Mouse (Mus musculus): Measurements from ENCODE around the gene Kl. TPM values are rescaled to one million over a fixed set of nuclear protein-coding genes. Genes with fewer than 3 reads are reported as not detected.

Gene Kl
- polyA plus RNA-seq, 1 experiment from 2014 or later, result 0.46 TPM

GRCm38 (mm10) chr5:151026069-151026468, 73.7 kb downstream of the Kl start:
- no peak for ATAC-seq (replicated peaks; ENCODE audit: insufficient number of reproducible peaks, low FRiP score, low TSS enrichment)
- no peak overlapping the region for H3K27ac ChIP-seq (ENCODE audit: low read depth, low read length)
- no peak overlapping the region for H3K4me3 ChIP-seq (ENCODE audit: low read depth, low read length)
- H3K27me3 ChIP-seq (ENCODE audit: control insufficient read depth, insufficient read depth, low read length), result no peaks in the 10 kb centered on the region
- 60% methylated on average over 4 of the region's 4 CpGs for WGBS (ENCODE audit: insufficient replicate concordance)
- no peaks in the 10 kb centered on the region for H3K9me3 ChIP-seq (replicated peaks; ENCODE audit: control insufficient read depth, low read length)
- H3K4me1 ChIP-seq (ENCODE audit: control insufficient read depth, insufficient read depth, low read length), result peaks cover 4% of the 10 kb centered on the region; the same call in 1 of the 2 replicates
- H3K36me3 ChIP-seq (ENCODE audit: control insufficient read depth, insufficient read depth, low read length), result no peaks in the 10 kb centered on the region
- no peak overlapping the region for H3K4me2 ChIP-seq
- H3K9ac ChIP-seq (ENCODE audit: low read depth, low read length), result no peak overlapping the region

- WGBS (ENCODE audit: insufficient replicate concordance), result 62% methylated on average over 7 of the region's 7 CpGs
- H3K36me3 ChIP-seq (ENCODE audit: control insufficient read depth, insufficient read depth, low read length), result no peaks in the 10 kb centered on the region
- H3K27me3 ChIP-seq (ENCODE audit: control insufficient read depth, insufficient read depth, low read length), result no peaks in the 10 kb centered on the region
- H3K9ac ChIP-seq (ENCODE audit: low read depth, low read length), result no peak overlapping the region
- ATAC-seq (replicated peaks; ENCODE audit: insufficient number of reproducible peaks, low FRiP score, low TSS enrichment), result no peak
- H3K4me2 ChIP-seq, result no peak overlapping the region
- no peak overlapping the region for H3K27ac ChIP-seq (ENCODE audit: low read depth, low read length)
- H3K4me3 ChIP-seq (ENCODE audit: low read depth, low read length), result no peak overlapping the region
- no peaks in the 10 kb centered on the region for H3K9me3 ChIP-seq (replicated peaks; ENCODE audit: control insufficient read depth, low read length)
- peaks cover 4% of the 10 kb centered on the region; the same call in 1 of the 2 replicates for H3K4me1 ChIP-seq (ENCODE audit: control insufficient read depth, insufficient read depth, low read length)
Measured at GRCm38 (mm10) chr5:151027171-151027570, 74.8 kb downstream of the Kl start.

- no peaks in the 10 kb centered on the region for H3K27me3 ChIP-seq (ENCODE audit: control insufficient read depth, insufficient read depth, low read length)
- no peak overlapping the region for H3K4me3 ChIP-seq (ENCODE audit: low read depth, low read length)
- no peak overlapping the region for H3K9ac ChIP-seq (ENCODE audit: low read depth, low read length)
- H3K4me2 ChIP-seq, result no peak overlapping the region
- 70% methylated on average over 6 of the region's 6 CpGs for WGBS (ENCODE audit: insufficient replicate concordance)
- no peaks in the 10 kb centered on the region for H3K36me3 ChIP-seq (ENCODE audit: control insufficient read depth, insufficient read depth, low read length)
- H3K9me3 ChIP-seq (replicated peaks; ENCODE audit: control insufficient read depth, low read length), result no peaks in the 10 kb centered on the region
- no peaks in the 10 kb centered on the region for H3K4me1 ChIP-seq (ENCODE audit: control insufficient read depth, insufficient read depth, low read length)
- no peak for ATAC-seq (replicated peaks; ENCODE audit: insufficient number of reproducible peaks, low FRiP score, low TSS enrichment)
- H3K27ac ChIP-seq (ENCODE audit: low read depth, low read length), result no peak overlapping the region
Measured at GRCm38 (mm10) chr5:151028906-151029305, 76.5 kb downstream of the Kl start.

DNA sequence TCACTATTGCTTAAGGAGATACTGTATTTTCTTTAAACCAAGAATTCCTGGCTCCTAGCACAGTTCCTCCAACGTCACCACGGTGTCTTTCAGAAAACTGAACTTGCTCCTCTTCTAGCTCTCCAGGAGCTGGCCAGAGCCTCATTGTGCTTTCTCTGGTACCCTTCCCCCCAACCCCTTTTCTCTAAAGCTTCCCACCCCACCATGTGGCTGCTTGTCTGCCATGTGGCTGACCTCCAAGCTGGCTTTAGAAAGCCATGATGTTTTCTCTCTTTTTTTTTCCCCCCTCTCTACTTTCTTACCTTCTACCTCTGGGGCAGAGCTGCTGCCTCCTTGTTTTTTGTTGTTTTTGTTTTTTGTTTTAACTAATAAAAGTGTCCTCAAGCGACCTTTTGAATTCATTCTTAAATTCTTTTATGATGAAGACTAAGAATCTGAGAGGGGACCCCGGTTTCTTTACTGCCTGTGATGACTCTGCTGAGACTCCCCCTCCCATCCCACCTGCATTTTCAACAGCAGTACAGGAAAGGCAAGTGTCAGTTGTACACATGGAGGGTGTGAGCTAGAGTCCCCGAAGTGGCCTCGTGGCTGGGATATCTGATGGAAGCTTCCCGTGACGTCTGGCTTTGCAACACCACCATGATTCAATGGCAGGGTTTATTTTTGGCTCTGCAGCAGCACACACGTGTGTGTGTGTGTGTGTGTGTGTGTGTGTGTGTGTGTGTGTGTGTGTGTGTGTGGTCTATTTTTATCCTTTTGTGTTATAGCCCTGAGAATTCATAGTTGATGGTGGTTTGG, 82.5 kb downstream of the Kl start:
- no peak for ATAC-seq (replicated peaks; ENCODE audit: insufficient number of reproducible peaks, low FRiP score, low TSS enrichment)
- H3K4me1 ChIP-seq (ENCODE audit: control insufficient read depth, insufficient read depth, low read length), result no peaks in the 10 kb centered on the region
- WGBS (ENCODE audit: insufficient replicate concordance), result 50% methylated on average over 9 of the region's 9 CpGs
- no peak overlapping the region for H3K4me2 ChIP-seq
- H3K36me3 ChIP-seq (ENCODE audit: control insufficient read depth, insufficient read depth, low read length), result peaks cover 3% of the 10 kb centered on the region; the same call in 1 of the 2 replicates
- no peak overlapping the region for H3K4me3 ChIP-seq (ENCODE audit: low read depth, low read length)
- H3K27me3 ChIP-seq (ENCODE audit: control insufficient read depth, insufficient read depth, low read length), result no peaks in the 10 kb centered on the region
- H3K9ac ChIP-seq (ENCODE audit: low read depth, low read length), result no peak overlapping the region
- no peak overlapping the region for H3K27ac ChIP-seq (ENCODE audit: low read depth, low read length)
- no peaks in the 10 kb centered on the region for H3K9me3 ChIP-seq (replicated peaks; ENCODE audit: control insufficient read depth, low read length)

DNA sequence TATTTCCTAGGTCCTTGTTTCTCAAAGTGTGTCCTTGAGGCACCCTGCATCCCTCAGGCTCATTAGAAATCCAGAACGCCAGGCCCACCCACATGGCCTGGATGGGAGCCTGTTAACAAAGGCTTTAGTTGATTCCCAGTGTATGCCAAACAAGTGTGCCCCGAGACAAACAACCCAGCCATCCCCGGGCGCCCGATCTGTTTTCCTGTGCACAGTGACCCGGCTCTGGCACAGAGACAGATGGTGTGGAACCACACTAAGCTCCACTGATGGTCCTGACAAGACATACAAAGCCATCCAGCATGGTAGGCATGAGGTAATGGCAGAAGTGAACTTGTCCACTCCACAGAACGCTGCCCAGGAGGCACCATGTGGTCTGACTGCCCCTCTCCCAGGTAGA, 85.5 kb downstream of the Kl start:
- H3K4me3 ChIP-seq (ENCODE audit: low read depth, low read length), result no peak overlapping the region
- no peaks in the 10 kb centered on the region for H3K27me3 ChIP-seq (ENCODE audit: control insufficient read depth, insufficient read depth, low read length)
- no peaks in the 10 kb centered on the region for H3K4me1 ChIP-seq (ENCODE audit: control insufficient read depth, insufficient read depth, low read length)
- WGBS (ENCODE audit: insufficient replicate concordance), result 88% methylated on average over 7 of the region's 7 CpGs
- no peaks in the 10 kb centered on the region for H3K9me3 ChIP-seq (replicated peaks; ENCODE audit: control insufficient read depth, low read length)
- no peak overlapping the region for H3K4me2 ChIP-seq
- H3K36me3 ChIP-seq (ENCODE audit: control insufficient read depth, insufficient read depth, low read length), result peaks cover 3% of the 10 kb centered on the region; the same call in 1 of the 2 replicates
- ATAC-seq (replicated peaks; ENCODE audit: insufficient number of reproducible peaks, low FRiP score, low TSS enrichment), result no peak
- no peak overlapping the region for H3K27ac ChIP-seq (ENCODE audit: low read depth, low read length)
- no peak overlapping the region for H3K9ac ChIP-seq (ENCODE audit: low read depth, low read length)

DNA sequence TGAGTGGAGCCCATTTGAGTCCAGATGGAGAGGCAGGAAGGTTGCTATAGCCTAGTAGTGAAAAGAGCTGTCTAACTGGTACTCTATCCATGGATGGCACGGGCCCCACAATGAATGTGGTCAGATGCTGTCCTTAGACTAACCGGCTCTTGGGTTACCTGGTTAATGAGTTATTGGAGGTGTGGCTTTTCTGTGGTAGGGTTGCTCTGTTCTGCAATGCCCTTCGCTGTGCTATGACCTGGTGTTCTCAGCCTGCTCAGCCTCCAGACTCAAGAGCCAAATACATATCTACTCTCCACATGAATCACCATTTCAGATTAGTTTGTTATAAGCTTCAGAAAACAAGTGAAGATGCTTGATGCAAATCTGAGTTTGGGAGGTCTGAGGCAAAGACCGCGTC, 90.5 kb downstream of the Kl start:
- WGBS (ENCODE audit: insufficient replicate concordance), result 88% methylated on average over 5 of the region's 5 CpGs
- Histone ChIP-seq H3K4me1 (ENCODE audit: control insufficient read depth, insufficient read depth, low read length) (no peaks in the 10 kb centered on the region), H3K4me2 (no peak overlapping the region), H3K4me3 (ENCODE audit: low read depth, low read length) (no peak overlapping the region), H3K9me3 (replicated peaks; ENCODE audit: control insufficient read depth, low read length) (no peaks in the 10 kb centered on the region), H3K9ac (ENCODE audit: low read depth, low read length) (no peak overlapping the region), H3K27me3 (ENCODE audit: control insufficient read depth, insufficient read depth, low read length) (no peaks in the 10 kb centered on the region), H3K36me3 (ENCODE audit: control insufficient read depth, insufficient read depth, low read length) (peaks cover 3% of the 10 kb centered on the region; the same call in 1 of the 2 replicates), H3K27ac (ENCODE audit: low read depth, low read length) (no peak overlapping the region)
- no peak for ATAC-seq (replicated peaks; ENCODE audit: insufficient number of reproducible peaks, low FRiP score, low TSS enrichment)

Data from heart, embryonic 11.5 days (tissue).